Mouse (Mus musculus): ENCODE measurements around the gene Serpina12. TPM values are rescaled to one million over a fixed set of nuclear protein-coding genes. Genes with fewer than 3 reads are reported as not detected.

The Serpina12 gene
- polyA plus RNA-seq, 1 experiment from 2014 or later = not detected

- Histone ChIP-seq H3K27ac (ENCODE audit: low read depth, low read length) (no peak overlapping the region), H3K9me3 (replicated peaks; ENCODE audit: control insufficient read depth, low read length) (no peaks in the 10 kb centered on the region), H3K36me3 (ENCODE audit: control insufficient read depth, insufficient read depth, low read length) (no peaks in the 10 kb centered on the region), H3K4me3 (ENCODE audit: low read depth, low read length) (no peak overlapping the region), H3K27me3 (replicated peaks; ENCODE audit: control insufficient read depth, insufficient read depth, low read length) (no peaks in the 10 kb centered on the region), H3K9ac (ENCODE audit: low read length) (no peak overlapping the region), H3K4me2 (ENCODE audit: low read length) (no peak overlapping the region), H3K4me1 (ENCODE audit: control insufficient read depth, insufficient read depth, low read length) (no peaks in the 10 kb centered on the region)
- 72% methylated on average over 4 of the region's 4 CpGs for WGBS
- DNase-seq (ENCODE audit: low spot score) = peak; percentile 59
- no peak for ATAC-seq
These were observed 59.3 kb downstream of the Serpina12 start for GRCm38 (mm10) chr12:103984935-103985334.

- DNase-seq (ENCODE audit: low spot score) = peak; percentile 22
- WGBS = 83% methylated on average over 7 of the region's 7 CpGs
- H3K27ac ChIP-seq (ENCODE audit: low read depth, low read length) = no peak overlapping the region
These were observed 62.4 kb downstream of the Serpina12 start for GRCm38 (mm10) chr12:103981646-103982360.

More at GRCm38 (mm10) chr12:103981646-103982360, 62.4 kb downstream of the Serpina12 start:
- H3K9me3 ChIP-seq (replicated peaks; ENCODE audit: control insufficient read depth, low read length) = no peaks in the 10 kb centered on the region
- no peak overlapping the region for H3K4me2 ChIP-seq (ENCODE audit: low read length)
- H3K4me3 ChIP-seq (ENCODE audit: low read depth, low read length) = no peak overlapping the region
- H3K36me3 ChIP-seq (ENCODE audit: control insufficient read depth, insufficient read depth, low read length) = no peaks in the 10 kb centered on the region
- H3K4me1 ChIP-seq (ENCODE audit: control insufficient read depth, insufficient read depth, low read length) = no peaks in the 10 kb centered on the region
- no peak overlapping the region for H3K9ac ChIP-seq (ENCODE audit: low read length)
- H3K27me3 ChIP-seq (replicated peaks; ENCODE audit: control insufficient read depth, insufficient read depth, low read length) = no peaks in the 10 kb centered on the region
- ATAC-seq = peak; percentile 29; the same call in 1 of the 2 replicates

Other genes with a start within 250 kb of the Serpina12 start
- not detected in 2 replicates for gene Serpina1b, start 214.1 kb downstream of the Serpina12 start, polyA plus RNA-seq (2014; fragmentation: Nextera tagmentation; extraction: Ambion mirVana)
- gene Serpina1a, start 180.9 kb downstream of the Serpina12 start, polyA plus RNA-seq (2014; fragmentation: Nextera tagmentation; extraction: Ambion mirVana) = not detected in 2 replicates
- gene Serpina1c, start 139.6 kb downstream of the Serpina12 start, polyA plus RNA-seq (2014; fragmentation: Nextera tagmentation; extraction: Ambion mirVana) = not detected in 2 replicates
- gene Serpina1e, start 85.5 kb downstream of the Serpina12 start, polyA plus RNA-seq (2014; fragmentation: Nextera tagmentation; extraction: Ambion mirVana) = not detected in 2 replicates
- not detected in 2 replicates for gene Serpina11, start 54.5 kb downstream of the Serpina12 start, polyA plus RNA-seq (2014; fragmentation: Nextera tagmentation; extraction: Ambion mirVana)
- gene Serpina9, start 30.7 kb downstream of the Serpina12 start, polyA plus RNA-seq (2014; fragmentation: Nextera tagmentation; extraction: Ambion mirVana) = not detected in 2 replicates
- gene Serpina5, start 56.7 kb upstream of the Serpina12 start, polyA plus RNA-seq (2014; fragmentation: Nextera tagmentation; extraction: Ambion mirVana) = not detected in 2 replicates
- not detected in 2 replicates for gene Serpina3a, start 68.3 kb upstream of the Serpina12 start, polyA plus RNA-seq (2014; fragmentation: Nextera tagmentation; extraction: Ambion mirVana)
- not detected in 2 replicates for gene Serpina3b, start 83.6 kb upstream of the Serpina12 start, polyA plus RNA-seq (2014; fragmentation: Nextera tagmentation; extraction: Ambion mirVana)
- gene Serpina3c, start 109.4 kb upstream of the Serpina12 start, polyA plus RNA-seq (2014; fragmentation: Nextera tagmentation; extraction: Ambion mirVana) = not detected in 2 replicates
- 0.39 and 0.45 TPM in 2 replicates for gene Serpina3f, start 170.1 kb upstream of the Serpina12 start, polyA plus RNA-seq (2014; fragmentation: Nextera tagmentation; extraction: Ambion mirVana)
- gene Serpina3g, start 191.8 kb upstream of the Serpina12 start, polyA plus RNA-seq (2014; fragmentation: Nextera tagmentation; extraction: Ambion mirVana) = 0.24 and 0.26 TPM in 2 replicates
- gene Serpina3i, start 218.7 kb upstream of the Serpina12 start, polyA plus RNA-seq (2014; fragmentation: Nextera tagmentation; extraction: Ambion mirVana) = not detected in 2 replicates

Data from forebrain, embryonic 14.5 days (tissue).